Mouse (Mus musculus) testis, adult 2 months (tissue): ENCODE measurements around the gene Syt9.

Experiments used
- CTCF ChIP-seq: fragments of 200-500 bp; IDR thresholded peaks from 2 replicates; pipeline ENCODE4 v1.5.1; 2012; ENCODE audit warnings: low read depth, mild to moderate bottlenecking, inconsistent platforms, low read length, moderate library complexity; ENCODE audit not compliant: control insufficient read depth, insufficient read depth, insufficient replicate concordance
- POLR2A ChIP-seq: fragments of 200-500 bp; IDR thresholded peaks from 2 replicates; pipeline ENCODE4 v1.6.1; 2012; ENCODE audit warnings: low read depth, mild to moderate bottlenecking, inconsistent platforms, low read length, moderate library complexity; ENCODE audit not compliant: control insufficient read depth

- no peak for TF ChIP-seq POLR2A
- no peak for TF ChIP-seq CTCF
Observed at GRCm38 (mm10) chr7:107535311-107535710, 164.8 kb downstream of the Syt9 start.
